Mouse (Mus musculus): Measurements from ENCODE around the gene Mmp1b.

Mmp1b gene

DNA sequence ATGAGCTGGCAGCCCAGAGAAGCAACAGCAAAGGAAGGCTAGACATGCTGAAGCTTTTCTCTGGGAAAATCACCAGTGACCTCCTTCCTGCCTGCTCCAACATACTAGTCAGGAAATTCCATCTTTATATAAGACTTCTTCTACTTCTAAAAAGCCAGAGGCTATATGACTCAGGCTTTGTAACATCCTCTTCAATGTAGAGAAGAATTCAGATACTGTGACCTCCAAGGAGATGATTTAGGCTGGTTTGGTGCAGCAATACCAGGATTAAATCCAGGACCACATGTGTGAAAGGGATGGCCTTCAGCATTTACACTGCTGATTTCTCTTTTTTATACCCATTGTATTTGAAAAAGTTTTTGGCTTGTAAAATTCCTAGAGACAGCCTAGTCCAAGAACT, at the start of gene Mmp1b:
TSS of gene Mmp1b (minus strand) at position 101 of the 400 bp plus-strand sequence.
- TF ChIP-seq GATA4 (IDR thresholded peaks at IDR 0.05; ENCODE audit: insufficient replicate concordance, low read length), result no peak

DNA sequence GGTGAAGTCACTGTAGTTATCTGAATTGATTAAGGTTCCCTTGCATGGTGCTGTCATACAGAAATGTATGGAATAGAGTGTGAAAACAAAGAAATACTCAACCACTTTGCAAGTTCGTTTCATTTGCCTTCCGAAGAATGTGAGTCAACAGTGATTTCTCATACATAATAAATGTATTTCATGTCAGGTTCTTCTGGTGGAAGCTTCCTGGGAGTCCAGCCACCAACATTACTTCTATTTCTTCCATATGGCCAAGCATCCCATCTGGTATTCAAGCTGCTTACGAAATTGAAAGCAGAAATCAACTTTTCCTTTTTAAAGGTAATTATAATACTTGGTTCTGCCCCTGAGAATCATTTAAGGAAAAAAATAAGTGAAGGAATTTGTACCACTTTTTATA, 33.3 kb downstream of the Mmp1b start:
- TF ChIP-seq GATA4 (IDR thresholded peaks at IDR 0.05; ENCODE audit: insufficient replicate concordance, low read length), result no peak

DNA sequence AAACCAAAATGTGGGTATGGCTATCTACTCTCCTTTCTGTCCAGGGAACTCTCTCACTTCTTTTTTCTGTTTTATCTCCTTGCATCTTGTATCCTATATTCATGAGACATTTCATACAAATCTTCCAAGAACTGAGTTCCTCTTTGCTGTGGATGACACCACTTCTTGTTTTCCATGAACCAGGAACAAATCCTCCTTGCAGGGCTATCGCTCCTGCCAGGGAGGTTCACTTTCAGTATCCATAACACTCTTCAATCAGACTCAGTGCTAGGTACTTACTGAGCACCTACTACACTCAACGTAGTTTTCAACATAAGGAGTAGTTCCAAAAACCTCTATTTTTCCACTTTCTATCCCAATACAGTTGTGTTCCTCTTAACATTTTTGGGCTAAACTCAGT, 42.3 kb downstream of the Mmp1b start:
- no peak for TF ChIP-seq GATA4 (IDR thresholded peaks at IDR 0.05; ENCODE audit: insufficient replicate concordance, low read length)

DNA sequence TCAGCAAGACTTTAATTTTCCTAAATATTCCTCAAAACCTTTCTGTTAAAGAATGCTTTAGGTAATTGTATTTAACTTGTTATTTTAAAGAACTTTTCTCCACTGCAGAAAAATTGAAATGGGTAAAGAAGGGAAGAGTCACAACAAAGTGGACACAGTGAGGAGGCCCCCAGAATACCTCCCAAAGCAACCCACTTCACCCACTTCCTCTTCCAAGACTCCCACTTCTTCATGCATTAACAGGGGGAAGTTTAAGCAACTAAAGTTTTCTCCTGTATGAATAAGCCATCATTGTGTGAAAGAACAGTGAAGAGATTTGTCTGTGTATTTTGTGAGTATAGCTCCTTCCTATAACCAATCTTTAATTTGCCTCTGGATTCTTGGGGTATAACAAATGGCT, 43.7 kb downstream of the Mmp1b start, which contains the start of gene Mmp12:
TSS of gene Mmp12 (plus strand) at position 275 of the 400 bp plus-strand sequence.
- TF ChIP-seq GATA4 (IDR thresholded peaks at IDR 0.05; ENCODE audit: insufficient replicate concordance, low read length), result no peak

DNA sequence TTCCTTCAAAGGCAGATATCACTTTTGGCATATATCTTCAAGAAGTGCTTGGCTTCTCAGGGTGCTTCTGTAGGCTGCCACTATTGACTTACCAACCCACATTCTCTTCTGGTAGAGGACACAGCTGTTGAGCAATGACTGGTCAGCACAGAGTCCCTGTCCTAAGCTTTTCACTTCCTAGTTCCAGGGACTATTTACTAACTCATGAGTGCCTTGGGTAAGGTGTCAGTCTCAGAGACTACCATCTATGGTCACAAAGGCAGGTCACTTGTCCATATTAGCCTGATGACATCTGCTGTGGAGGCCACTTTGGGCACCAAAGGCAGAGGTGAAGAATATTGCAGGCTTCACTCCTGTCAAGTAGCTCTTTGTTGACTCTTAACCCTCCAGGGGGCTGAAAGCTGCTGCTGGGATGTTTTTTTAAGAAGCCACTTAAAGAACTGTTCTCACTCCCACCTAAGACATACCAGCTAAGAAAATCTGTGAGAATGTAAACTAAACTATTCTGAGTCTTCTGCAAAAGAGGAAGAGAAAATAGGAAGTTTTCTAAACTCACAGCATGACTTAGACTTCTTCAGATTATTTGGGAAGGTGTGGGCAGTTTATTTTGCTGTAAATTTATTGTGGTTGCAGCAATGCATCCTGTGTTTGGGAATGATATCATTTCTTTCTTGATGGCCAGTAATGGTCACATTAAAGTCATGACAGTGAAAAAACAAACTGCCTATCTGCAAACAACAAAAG, 50.9 kb downstream of the Mmp1b start:
- TF ChIP-seq GATA4 (IDR thresholded peaks at IDR 0.05; ENCODE audit: insufficient replicate concordance, low read length), result no peak

DNA sequence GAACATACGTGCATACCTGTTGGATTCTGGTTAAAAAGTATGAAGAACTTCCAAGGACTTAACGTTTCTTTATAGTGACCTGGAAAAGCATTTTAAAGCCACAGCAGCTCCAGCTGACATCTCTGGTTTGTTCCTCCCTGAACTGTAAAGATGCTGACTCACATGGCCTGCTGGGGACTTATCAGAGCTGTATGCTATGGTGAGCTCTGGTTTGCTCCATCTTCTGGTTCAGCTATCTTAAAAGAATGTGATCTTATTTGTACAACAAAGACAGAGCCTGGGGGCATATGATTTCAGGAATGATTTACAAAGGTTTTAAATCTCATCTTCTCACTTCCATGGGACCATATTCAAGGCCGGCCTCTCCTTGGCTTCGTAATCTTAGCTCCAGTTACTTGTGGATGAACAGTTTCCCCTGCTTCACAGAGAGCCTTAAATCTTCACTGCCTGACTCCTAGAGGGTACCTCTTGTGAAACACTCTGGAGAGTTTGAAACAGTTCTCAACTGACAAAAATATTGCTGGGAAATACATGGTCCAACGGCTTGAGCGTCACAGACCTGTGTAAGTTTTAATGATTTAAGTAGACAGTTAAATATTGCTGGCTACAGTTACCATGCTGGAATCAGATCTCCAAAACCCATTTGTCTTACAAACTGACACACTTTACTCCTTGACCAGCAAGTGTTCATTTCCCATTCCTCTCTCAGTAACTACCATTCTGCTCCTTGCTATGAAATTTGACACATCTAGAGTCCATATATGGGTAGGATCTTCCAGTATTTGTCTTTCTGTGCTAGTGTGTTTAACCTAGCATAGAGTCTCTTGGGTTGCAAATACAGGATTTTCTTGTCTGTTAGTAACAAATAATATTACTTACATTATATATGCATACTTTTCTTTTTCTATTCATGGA, 51.8 kb downstream of the Mmp1b start:
- no peak for TF ChIP-seq GATA4 (IDR thresholded peaks at IDR 0.05; ENCODE audit: insufficient replicate concordance, low read length)

DNA sequence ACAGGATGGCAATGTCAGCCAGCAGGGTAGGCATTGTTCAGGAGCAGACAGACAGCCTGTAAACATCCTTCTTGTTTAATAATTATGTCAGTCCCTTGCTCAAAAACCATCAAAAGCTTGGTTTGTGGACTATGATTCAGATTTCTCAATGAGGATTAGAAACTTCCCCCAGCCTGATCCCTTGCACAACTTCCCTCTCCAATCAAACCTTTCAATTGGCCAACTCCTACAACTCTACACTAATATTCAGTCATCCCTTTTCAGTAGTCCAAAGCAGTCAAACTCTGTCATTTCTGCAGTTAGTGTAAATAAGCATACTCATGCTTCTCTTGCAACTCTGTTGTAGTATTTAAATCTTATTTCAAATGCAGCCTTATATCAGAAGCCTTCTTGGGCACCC, 56.0 kb downstream of the Mmp1b start:
- TF ChIP-seq GATA4 (IDR thresholded peaks at IDR 0.05; ENCODE audit: insufficient replicate concordance, low read length), result no peak
